Mouse (Mus musculus) C2C12 (cell line): Measurements from ENCODE around the gene Mapt. TPM values are rescaled to one million over a fixed set of nuclear protein-coding genes. Genes with fewer than 3 reads are reported as not detected.

Experiments
- H3K27me3 ChIP-seq: one replicate; pipeline ENCODE4 v1.6.1; 2011; ENCODE audit not compliant: control insufficient read depth, insufficient read depth, insufficient read length
- H3K36me3 ChIP-seq: one replicate; pipeline ENCODE4 v1.6.1; 2011; ENCODE audit not compliant: control insufficient read depth, insufficient read depth
- H3K4me3 ChIP-seq: one replicate; pipeline ENCODE4 v1.5.1; 2011; ENCODE audit warnings: mild to moderate bottlenecking, control low read depth; ENCODE audit not compliant: poor library complexity, insufficient read depth, severe bottlenecking
- H3K79me2 ChIP-seq: one replicate; pipeline ENCODE4 v1.6.1; 2011; ENCODE audit not compliant: control insufficient read depth, insufficient read depth
- H3K79me3 ChIP-seq: one replicate; pipeline ENCODE4 v1.6.1; 2011; ENCODE audit warnings: low read depth, control low read depth
- H3ac ChIP-seq: one replicate; pipeline ENCODE3; 2011; ENCODE audit warnings: low read depth; ENCODE audit not compliant: control insufficient read depth, insufficient read length
- CEBPB ChIP-seq: IDR thresholded peaks from one replicate; pipeline ENCODE4 v1.6.1; 2011; ENCODE audit warnings: low read depth, mild to moderate bottlenecking, control low read depth, moderate library complexity
- CTCF ChIP-seq: IDR thresholded peaks from one replicate; pipeline ENCODE4 v1.5.1; 2011; ENCODE audit not compliant: control insufficient read depth, insufficient read depth, insufficient read length
- FOSL1 ChIP-seq: IDR thresholded peaks from one replicate; pipeline ENCODE4 v1.8.0; 2011; ENCODE audit warnings: mild to moderate bottlenecking, low read length; ENCODE audit not compliant: poor library complexity, insufficient read depth, severe bottlenecking
- MAX ChIP-seq: IDR thresholded peaks from one replicate; pipeline ENCODE4 v1.6.1; 2011; ENCODE audit warnings: mild to moderate bottlenecking, control low read depth
- MYOD1 ChIP-seq: IDR thresholded peaks from one replicate; pipeline ENCODE4 v1.6.1; 2011; ENCODE audit warnings: low read depth; ENCODE audit not compliant: control insufficient read depth, insufficient read length
- MYOG ChIP-seq: IDR thresholded peaks from one replicate; pipeline ENCODE4 v1.6.1; 2011; ENCODE audit not compliant: control insufficient read depth, insufficient read length; ENCODE audit errors: extremely low read depth
- USF1 ChIP-seq: IDR thresholded peaks from one replicate; pipeline ENCODE4 v1.6.1; 2011; ENCODE audit warnings: low read depth, mild to moderate bottlenecking, control low read depth, moderate library complexity
- polyA plus RNA-seq: library from polyadenylated mRNA; unstranded; fragments of >200 nt; fragmentation: generic; extraction: Trizol; gene quantifications from one replicate; pipeline ENCODE4 v1.2.1, GENCODE M21; 2012; ENCODE audit warnings: missing spikeins

The Mapt gene
- polyA plus RNA-seq, 1 experiment: 2.6 TPM

DNA sequence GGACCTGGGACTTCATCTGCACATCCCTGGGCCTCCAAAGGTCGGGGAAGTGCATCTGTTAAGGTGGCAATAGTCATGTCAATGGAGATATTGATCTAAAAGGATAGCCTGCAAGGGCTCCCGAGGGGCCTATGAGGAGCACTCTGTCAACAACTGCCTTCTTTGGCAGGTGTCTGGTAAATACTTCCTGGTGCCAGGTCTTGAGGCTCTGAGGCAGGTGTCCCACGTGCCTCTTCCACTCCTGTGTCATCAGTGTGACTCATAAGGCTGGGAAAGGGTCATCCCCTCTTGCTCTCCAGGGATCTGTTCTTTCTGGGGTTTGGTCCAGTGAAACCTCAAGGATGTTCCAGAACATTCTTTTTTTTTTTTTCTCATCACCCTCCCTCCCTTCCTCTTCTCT, 48.3 kb downstream of the Mapt start:
- Histone ChIP-seq H3K27me3 (no peaks in the 10 kb centered on the region), H3K79me2 (no peaks in the 10 kb centered on the region), H3ac (no peak overlapping the region), H3K4me3 (no peak overlapping the region), H3K79me3 (no peaks in the 10 kb centered on the region), H3K36me3 (no peaks in the 10 kb centered on the region)
- TF ChIP-seq USF1 (peak; percentile 63), MAX (peak; percentile 24), FOSL1 (no peak), MYOD1 (peak; percentile 76), CTCF (no peak), MYOG (no peak), CEBPB (no peak)

DNA sequence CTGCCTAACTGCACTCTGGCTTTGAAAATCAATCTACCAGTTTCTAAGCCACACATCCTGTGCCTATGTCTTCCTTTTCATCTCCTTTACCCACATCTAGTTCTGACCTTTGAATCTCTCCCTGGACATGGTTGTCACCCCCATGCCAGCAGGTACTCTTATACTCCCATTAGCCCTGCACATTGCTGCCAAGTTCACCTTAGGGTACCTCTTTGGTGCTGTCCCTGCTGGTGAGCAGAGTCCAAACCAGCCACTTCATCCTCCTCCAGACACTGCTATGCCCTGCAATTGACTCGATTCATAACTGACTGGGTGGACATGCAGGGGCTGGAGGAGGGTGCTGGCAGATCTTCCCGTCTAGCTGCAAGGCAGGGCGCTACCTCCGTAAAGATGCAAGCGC, 50.3 kb downstream of the Mapt start:
- no peaks in the 10 kb centered on the region for H3K79me3 ChIP-seq
- no peak for TF ChIP-seq MYOG
- TF ChIP-seq MAX: no peak
- no peak for TF ChIP-seq MYOD1
- no peak for TF ChIP-seq CTCF
- TF ChIP-seq CEBPB: no peak
- no peak for TF ChIP-seq FOSL1
- TF ChIP-seq USF1: no peak
- H3ac ChIP-seq: no peak overlapping the region
- no peaks in the 10 kb centered on the region for H3K36me3 ChIP-seq
- H3K27me3 ChIP-seq: no peaks in the 10 kb centered on the region
- H3K79me2 ChIP-seq: no peaks in the 10 kb centered on the region
- H3K4me3 ChIP-seq: no peak overlapping the region

DNA sequence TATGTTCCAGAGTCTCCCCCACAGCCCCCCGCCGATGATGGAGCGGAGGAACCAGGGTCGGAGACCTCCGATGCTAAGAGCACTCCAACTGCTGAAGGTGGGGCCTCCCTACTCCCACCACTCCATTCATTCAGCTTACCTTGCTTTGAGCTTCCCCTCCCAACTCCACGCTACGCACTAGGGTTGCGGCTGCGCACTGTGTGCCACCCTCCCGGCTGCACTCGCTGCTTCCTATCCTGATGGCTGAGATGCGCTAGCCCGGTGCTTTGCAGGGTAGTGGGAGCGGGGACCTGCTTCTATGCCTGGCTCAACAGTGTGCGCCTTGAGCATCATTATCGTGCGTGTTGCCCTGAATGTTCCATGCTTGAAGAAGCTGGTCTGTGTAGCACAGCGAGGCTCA, 55.9 kb downstream of the Mapt start:
- H3ac ChIP-seq: no peak overlapping the region
- H3K4me3 ChIP-seq: no peak overlapping the region
- TF ChIP-seq MYOD1: no peak
- TF ChIP-seq MYOG: no peak
- TF ChIP-seq FOSL1: no peak
- TF ChIP-seq USF1: no peak
- no peak for TF ChIP-seq CTCF
- TF ChIP-seq CEBPB: no peak
- TF ChIP-seq MAX: no peak
- H3K27me3 ChIP-seq: no peaks in the 10 kb centered on the region
- no peaks in the 10 kb centered on the region for H3K79me3 ChIP-seq
- no peaks in the 10 kb centered on the region for H3K36me3 ChIP-seq
- H3K79me2 ChIP-seq: no peaks in the 10 kb centered on the region

DNA sequence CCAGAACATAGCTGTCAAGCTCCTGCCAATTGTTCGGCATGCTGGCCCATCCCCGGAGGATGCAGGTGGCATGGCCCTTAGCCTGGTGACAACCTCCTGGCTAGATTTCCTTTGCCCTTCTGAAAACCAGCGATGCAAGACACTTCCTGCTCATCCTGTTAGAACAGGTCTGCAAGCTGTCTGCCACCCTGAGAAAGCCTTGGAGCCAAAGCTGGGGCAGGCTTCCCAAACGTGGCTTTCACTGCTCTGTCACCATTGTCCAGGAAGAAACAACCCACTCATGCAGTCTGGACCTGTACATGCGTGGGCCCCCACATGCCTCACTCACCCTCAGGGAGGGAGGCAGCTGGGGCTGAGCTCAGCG, 57.6 kb downstream of the Mapt start:
- Histone ChIP-seq H3K27me3 (no peaks in the 10 kb centered on the region), H3ac (no peak overlapping the region), H3K4me3 (no peak overlapping the region), H3K79me2 (no peaks in the 10 kb centered on the region), H3K79me3 (no peaks in the 10 kb centered on the region), H3K36me3 (no peaks in the 10 kb centered on the region)
- no peak for TF ChIP-seq FOSL1
- no peak for TF ChIP-seq USF1
- TF ChIP-seq CTCF: no peak
- TF ChIP-seq MYOG: no peak
- TF ChIP-seq MAX: no peak
- TF ChIP-seq CEBPB: no peak
- no peak for TF ChIP-seq MYOD1

DNA sequence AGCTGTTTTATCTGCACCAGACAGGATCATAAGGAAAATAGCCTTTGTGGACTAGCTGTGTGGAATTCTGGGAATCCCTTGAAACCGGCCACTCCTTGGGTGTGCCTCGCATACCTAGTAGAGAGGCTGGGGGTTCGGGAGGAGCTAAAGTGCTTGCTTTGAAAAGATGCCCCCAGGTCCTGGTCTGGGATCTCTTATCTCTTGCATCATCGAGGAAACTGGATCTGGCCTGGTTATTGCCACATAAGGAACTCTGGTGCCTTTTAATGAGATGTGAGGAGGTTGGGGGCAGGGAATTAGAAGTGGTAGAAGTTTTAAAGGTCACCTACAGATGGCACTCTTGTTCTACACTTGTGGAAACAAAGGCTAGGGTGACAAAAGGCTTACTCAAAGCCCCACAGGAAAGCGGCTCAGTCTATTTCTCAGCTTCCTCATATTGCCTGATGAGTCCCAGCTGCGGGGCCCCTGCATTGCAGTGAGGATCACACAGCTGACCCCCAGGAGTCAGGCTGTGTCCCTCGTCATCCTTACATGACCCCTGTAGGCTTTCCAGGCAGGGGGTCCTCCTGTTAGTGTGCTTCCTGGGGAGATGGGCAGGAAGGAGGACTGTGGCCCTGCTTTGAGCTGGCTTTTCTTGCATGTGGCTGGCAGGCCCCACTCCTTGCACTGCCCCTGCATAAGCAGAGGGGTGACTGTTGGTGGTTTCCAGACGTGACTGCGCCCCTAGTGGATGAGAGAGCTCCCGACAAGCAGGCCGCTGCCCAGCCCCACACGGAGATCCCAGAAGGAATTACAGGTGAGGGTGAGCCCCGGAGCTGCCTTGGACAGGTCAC, 58.2 kb downstream of the Mapt start:
- Histone ChIP-seq H3K79me3 (no peaks in the 10 kb centered on the region), H3ac (no peak overlapping the region), H3K4me3 (no peak overlapping the region), H3K36me3 (no peaks in the 10 kb centered on the region), H3K27me3 (no peaks in the 10 kb centered on the region), H3K79me2 (no peaks in the 10 kb centered on the region)
- TF ChIP-seq FOSL1: no peak
- peak; percentile 83 for TF ChIP-seq CTCF
- TF ChIP-seq USF1: no peak
- TF ChIP-seq MYOD1: no peak
- TF ChIP-seq MAX: no peak
- no peak for TF ChIP-seq MYOG
- peak; percentile 78 for TF ChIP-seq CEBPB
